Mouse (Mus musculus) midbrain, embryonic 16.5 days (tissue): Measurements from ENCODE around the gene Spem2. TPM values are rescaled to one million over a fixed set of nuclear protein-coding genes. Genes with fewer than 3 reads are reported as not detected.

Experiments used
- ATAC-seq: fragments of 200-750 bp; cut with Nextera tagmentation; 2 replicates; pipeline ENCODE4 v1.8.0; 2017; ENCODE audit warnings: moderate TSS enrichment
- H3K27ac ChIP-seq: fragments of 300-500 bp; sonication (generic); 2 replicates; pipeline ENCODE4 v1.5.1; 2014; ENCODE audit warnings: mild to moderate bottlenecking, low read length, mixed read lengths
- H3K27me3 ChIP-seq: fragments of 300-500 bp; sonication (generic); 2 replicates; pipeline ENCODE4 v1.6.1; 2014; ENCODE audit warnings: low read depth, low read length, mixed read lengths; ENCODE audit not compliant: control insufficient read depth, insufficient read depth
- H3K36me3 ChIP-seq: fragments of 300-500 bp; sonication (generic); 2 replicates; pipeline ENCODE4 v1.6.1; 2014; ENCODE audit warnings: mild to moderate bottlenecking, low read length, moderate library complexity, mixed read lengths; ENCODE audit not compliant: control insufficient read depth, insufficient read depth
- H3K4me1 ChIP-seq: fragments of 300-500 bp; sonication (generic); 2 replicates; pipeline ENCODE4 v1.6.1; 2014; ENCODE audit warnings: mild to moderate bottlenecking, low read length, mixed read lengths; ENCODE audit not compliant: control insufficient read depth, insufficient read depth
- H3K4me2 ChIP-seq: fragments of 300-500 bp; sonication (generic); 2 replicates; pipeline ENCODE4 v1.6.1; 2014; ENCODE audit warnings: mild to moderate bottlenecking, low read length, mixed read lengths
- H3K4me3 ChIP-seq: fragments of 300-500 bp; sonication (generic); 2 replicates; pipeline ENCODE4 v1.5.1; 2014; ENCODE audit warnings: low read depth, mild to moderate bottlenecking, low read length, moderate library complexity, mixed read lengths
- H3K9ac ChIP-seq: fragments of 300-500 bp; sonication (generic); 2 replicates; pipeline ENCODE4 v1.6.1; 2014; ENCODE audit warnings: low read depth, low read length, mixed read lengths
- H3K9me3 ChIP-seq: fragments of 300-500 bp; sonication (generic); replicated peaks from 2 replicates; pipeline ENCODE4 v1.6.1; 2014; ENCODE audit warnings: mild to moderate bottlenecking, low read length, mixed read lengths; ENCODE audit not compliant: control insufficient read depth, poor library complexity, severe bottlenecking
- WGBS: fragments of 180-500 bp; shearing (Covaris S2); extraction: QIAGEN DNeasy Blood & Tissue Kit; methylation state at CpG from one replicate; pipeline ENCODE4 v1.1.7; 2014; 5-methylcytosine and 5-hydroxymethylcytosine counted together
- polyA plus RNA-seq: library from polyadenylated mRNA; unstranded; fragments of >200 nt; fragmentation: Nextera tagmentation; extraction: Ambion mirVana; gene quantifications from 2 replicates; pipeline ENCODE4 v1.2.1, GENCODE M21; 2015

Spem2 gene
- polyA plus RNA-seq, 1 experiment from 2014 or later = not detected

GRCm38 (mm10) chr11:69778258-69778982 lies 39.8 kb downstream of the Spem2 start:
- Histone ChIP-seq H3K4me1 (no peaks in the 10 kb centered on the region), H3K36me3 (peaks cover 12% of the 10 kb centered on the region), H3K27me3 (no peaks in the 10 kb centered on the region), H3K4me2 (no peak overlapping the region), H3K9me3 (no peaks in the 10 kb centered on the region), H3K4me3 (no peak overlapping the region), H3K27ac (no peak overlapping the region), H3K9ac (no peak overlapping the region)
- no peak for ATAC-seq
- WGBS = 68% methylated on average over 23 of the region's 23 CpGs

- no peaks in the 10 kb centered on the region for H3K9me3 ChIP-seq
- no peak overlapping the region for H3K4me2 ChIP-seq
- ATAC-seq = no peak
- no peak overlapping the region for H3K9ac ChIP-seq
- no peak overlapping the region for H3K4me3 ChIP-seq
- WGBS = 65% methylated on average over 24 of the region's 26 CpGs
- no peaks in the 10 kb centered on the region for H3K4me1 ChIP-seq
- H3K27me3 ChIP-seq = no peaks in the 10 kb centered on the region
- H3K27ac ChIP-seq = no peak overlapping the region
- peaks cover 12% of the 10 kb centered on the region for H3K36me3 ChIP-seq
Observed at GRCm38 (mm10) chr11:69777504-69778257, 40.6 kb downstream of the Spem2 start.

DNA sequence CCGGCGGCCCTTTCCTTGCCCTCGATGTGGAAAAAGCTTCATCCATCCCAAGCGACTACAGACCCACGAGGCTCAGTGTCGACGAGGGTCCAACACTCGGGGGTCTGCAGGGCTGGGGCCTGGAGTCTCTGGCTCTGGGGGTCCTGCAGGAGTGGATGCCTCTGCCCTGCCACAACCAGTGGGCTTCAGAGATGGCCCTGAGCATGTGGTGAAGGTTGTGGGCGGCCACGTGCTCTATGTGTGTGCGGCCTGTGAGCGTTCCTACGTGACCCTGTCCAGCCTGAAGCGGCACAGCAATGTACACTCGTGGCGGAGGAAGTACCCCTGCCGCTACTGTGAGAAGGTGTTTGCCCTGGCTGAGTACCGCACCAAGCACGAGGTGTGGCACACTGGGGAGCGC lies 41.8 kb downstream of the Spem2 start:
- no peak overlapping the region for H3K27ac ChIP-seq
- H3K4me1 ChIP-seq = no peaks in the 10 kb centered on the region
- H3K9ac ChIP-seq = no peak overlapping the region
- no peak for ATAC-seq
- no peak overlapping the region for H3K4me2 ChIP-seq
- peaks cover 12% of the 10 kb centered on the region for H3K36me3 ChIP-seq
- 86% methylated on average over 20 of the region's 20 CpGs for WGBS
- no peaks in the 10 kb centered on the region for H3K27me3 ChIP-seq
- no peak overlapping the region for H3K4me3 ChIP-seq
- no peaks in the 10 kb centered on the region for H3K9me3 ChIP-seq

DNA sequence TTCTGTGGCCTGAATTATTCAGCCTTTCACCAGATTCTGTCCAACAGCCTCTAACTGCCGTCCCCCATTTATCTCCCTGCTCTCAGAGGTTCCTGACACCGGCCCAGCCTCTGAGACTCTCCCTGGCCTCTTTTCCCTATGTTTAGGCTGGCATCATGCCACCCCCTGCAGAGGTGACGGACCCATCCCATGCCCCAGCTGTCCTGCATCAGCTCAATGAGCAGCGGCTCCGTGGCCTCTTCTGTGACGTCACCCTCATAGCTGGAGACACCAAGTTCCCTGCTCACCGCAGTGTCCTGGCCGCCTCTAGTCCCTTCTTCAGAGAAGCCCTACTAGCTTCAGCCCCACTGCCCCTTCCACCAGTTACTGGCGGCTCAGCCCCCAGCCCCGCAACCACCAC lies 42.5 kb downstream of the Spem2 start:
- H3K9me3 ChIP-seq = no peaks in the 10 kb centered on the region
- H3K9ac ChIP-seq = no peak overlapping the region
- no peaks in the 10 kb centered on the region for H3K27me3 ChIP-seq
- peaks cover 12% of the 10 kb centered on the region for H3K36me3 ChIP-seq
- H3K4me1 ChIP-seq = no peaks in the 10 kb centered on the region
- H3K4me2 ChIP-seq = no peak overlapping the region
- WGBS = 74% methylated on average over 10 of the region's 10 CpGs
- no peak overlapping the region for H3K4me3 ChIP-seq
- ATAC-seq = no peak
- H3K27ac ChIP-seq = no peak overlapping the region

- no peak overlapping the region for H3K4me2 ChIP-seq
- H3K4me3 ChIP-seq = no peak overlapping the region
- H3K27me3 ChIP-seq = no peaks in the 10 kb centered on the region
- no peak overlapping the region for H3K9ac ChIP-seq
- H3K9me3 ChIP-seq = no peaks in the 10 kb centered on the region
- H3K27ac ChIP-seq = no peak overlapping the region
- no peak for ATAC-seq
- WGBS = 51% methylated on average over 5 of the region's 5 CpGs
- peaks cover 12% of the 10 kb centered on the region for H3K36me3 ChIP-seq
- H3K4me1 ChIP-seq = no peaks in the 10 kb centered on the region
Observed at GRCm38 (mm10) chr11:69774961-69775360, 43.3 kb downstream of the Spem2 start.

DNA sequence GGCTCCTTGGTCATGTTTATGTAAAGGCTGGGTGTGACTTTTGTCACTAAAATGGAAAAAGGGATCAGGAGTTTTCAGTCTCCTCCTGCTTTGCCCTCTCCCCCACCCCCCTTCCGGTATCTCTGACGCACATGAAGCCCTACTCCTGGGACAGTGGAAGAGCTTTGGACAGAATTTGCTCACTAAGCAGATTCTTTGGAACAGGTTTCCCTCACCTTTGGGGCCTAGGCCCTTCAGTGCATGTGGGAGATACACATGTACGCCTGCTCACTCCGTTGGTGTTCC lies 50.7 kb downstream of the Spem2 start:
- WGBS = 64% methylated on average over 4 of the region's 4 CpGs
- Histone ChIP-seq H3K36me3 (no peaks in the 10 kb centered on the region), H3K9ac (peak overlapping the region; percentile 96; the same call in 1 of the 2 replicates), H3K9me3 (no peaks in the 10 kb centered on the region), H3K4me2 (peak overlapping the region; percentile 68; the same call in 1 of the 2 replicates), H3K27ac (no peak overlapping the region), H3K4me3 (no peak overlapping the region), H3K27me3 (no peaks in the 10 kb centered on the region), H3K4me1 (peaks cover 23% of the 10 kb centered on the region)
- no peak for ATAC-seq

DNA sequence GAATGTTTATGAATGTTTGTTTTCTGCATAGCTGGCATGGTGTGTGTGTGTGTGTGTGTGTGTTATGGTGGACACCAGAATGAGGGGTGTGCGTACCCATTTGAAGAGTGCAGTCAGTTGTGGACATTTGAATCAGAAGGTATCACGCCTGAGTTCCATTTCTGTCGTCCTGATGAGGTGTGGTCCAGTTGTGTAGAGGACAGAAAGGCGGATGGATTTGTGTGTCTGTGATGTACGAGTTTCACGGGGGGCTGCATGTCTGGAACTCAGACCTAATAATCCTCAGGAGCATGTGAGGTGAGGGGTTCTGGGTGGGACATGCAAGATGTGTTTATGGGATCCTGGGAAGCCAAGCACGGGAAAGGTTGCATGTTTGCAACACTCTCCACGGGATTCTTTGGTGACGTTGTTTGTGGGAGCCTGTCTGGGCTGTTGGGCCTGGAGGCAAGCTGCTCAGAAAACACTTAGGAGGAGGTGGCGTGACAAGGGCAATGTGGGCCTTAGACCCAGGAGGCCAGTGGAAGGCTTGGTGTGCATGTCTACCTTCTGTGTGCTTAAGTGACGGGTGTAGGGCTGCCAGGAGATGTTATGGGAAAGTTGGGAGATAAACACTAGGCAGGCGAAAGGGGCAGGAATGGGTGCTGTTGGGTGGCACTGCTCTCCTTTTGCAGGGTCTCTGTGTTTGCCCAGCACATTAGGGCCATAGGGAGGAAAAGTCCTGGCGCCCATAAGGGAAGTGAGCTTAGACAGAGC lies 51.2 kb downstream of the Spem2 start:
- H3K4me2 ChIP-seq = peak overlapping the region; percentile 68
- peak overlapping the region; percentile 86 for H3K27ac ChIP-seq
- H3K36me3 ChIP-seq = no peaks in the 10 kb centered on the region
- ATAC-seq = no peak; the same call in 1 of the 2 replicates
- H3K4me1 ChIP-seq = peaks cover 23% of the 10 kb centered on the region
- 63% methylated on average over 13 of the region's 13 CpGs for WGBS
- H3K27me3 ChIP-seq = no peaks in the 10 kb centered on the region
- H3K4me3 ChIP-seq = peak overlapping the region; percentile 89
- peak overlapping the region; percentile 96 for H3K9ac ChIP-seq
- H3K9me3 ChIP-seq = no peaks in the 10 kb centered on the region
